Mouse (Mus musculus) adrenal gland, postnatal 10 days (tissue): Measurements from ENCODE around the gene Zdhhc20. TPM values are rescaled to one million over a fixed set of nuclear protein-coding genes. Genes with fewer than 3 reads are reported as not detected.
"Not testable (repeated sequence)": the region's sequence is repeated elsewhere in the genome, so short reads cannot be mapped to it uniquely, and the experiment has no call there.

Source experiments
- DNase-seq: peaks from one replicate; pipeline ENCODE4 v3.0.0; 2021; ENCODE audit warnings: mixed read lengths
- long read RNA-seq, 2 experiments: library from polyadenylated mRNA; stranded (forward); transcript quantifications; one replicate each; pipeline ENCODE4 v2.0.0; 2021
- total RNA-seq, 2 experiments: library from RNA; stranded (reverse); gene quantifications; 2 replicates each; pipeline ENCODE4 v1.2.3; 2021

The Zdhhc20 gene
- 10 to 100 TPM; 33.3 to 40.0 TPM for total RNA-seq
- long read RNA-seq, experiment 1, full-length matches to known transcripts = 28 of 55 reads
- long read RNA-seq, experiment 1, partial matches to known transcripts = 5 of 55 reads
- long read RNA-seq, experiment 1, other reads (novel, unspliced or antisense) = 22 of 55 reads
- long read RNA-seq, experiment 2, full-length matches to known transcripts = 15 of 38 reads
- long read RNA-seq, experiment 2, partial matches to known transcripts = 2 of 38 reads
- long read RNA-seq, experiment 2, other reads (novel, unspliced or antisense) = 21 of 38 reads

- peak; percentile 99 for DNase-seq
Observed at GRCm38 (mm10) chr14:57890011-57890842, at the start of gene Zdhhc20. Gene Zdhhc20 (minus strand): TSS chr14:57890276.

GRCm38 (mm10) chr14:57937297-57937696, 47.2 kb upstream of the Zdhhc20 start:
- no peak for DNase-seq

GRCm38 (mm10) chr14:57934666-57935065, 44.6 kb upstream of the Zdhhc20 start:
- DNase-seq = no peak

GRCm38 (mm10) chr14:57933608-57934007, 43.5 kb upstream of the Zdhhc20 start:
- DNase-seq = no peak

GRCm38 (mm10) chr14:57932881-57933443, 42.9 kb upstream of the Zdhhc20 start:
- no peak for DNase-seq

GRCm38 (mm10) chr14:57921428-57922131, 31.5 kb upstream of the Zdhhc20 start:
- no peak for DNase-seq

GRCm38 (mm10) chr14:57920568-57921310, 30.7 kb upstream of the Zdhhc20 start:
- no peak for DNase-seq

GRCm38 (mm10) chr14:57919148-57919875, 29.2 kb upstream of the Zdhhc20 start:
- DNase-seq = no peak

GRCm38 (mm10) chr14:57915341-57915740, 25.3 kb upstream of the Zdhhc20 start:
- DNase-seq = no peak

GRCm38 (mm10) chr14:57912211-57913007, 22.3 kb upstream of the Zdhhc20 start:
- not testable (repeated sequence) for DNase-seq

GRCm38 (mm10) chr14:57911787-57912186, 21.7 kb upstream of the Zdhhc20 start:
- DNase-seq = not testable (repeated sequence)

GRCm38 (mm10) chr14:57911316-57911715, 21.2 kb upstream of the Zdhhc20 start:
- no peak for DNase-seq

- DNase-seq = peak; percentile 89
Observed at GRCm38 (mm10) chr14:57910501-57911068, 20.5 kb upstream of the Zdhhc20 start.

- no peak for DNase-seq
Observed at GRCm38 (mm10) chr14:57909297-57909696, 19.2 kb upstream of the Zdhhc20 start.

GRCm38 (mm10) chr14:57908431-57908830, 18.4 kb upstream of the Zdhhc20 start:
- no peak for DNase-seq

- DNase-seq = no peak
Observed at GRCm38 (mm10) chr14:57901998-57902397, 11.9 kb upstream of the Zdhhc20 start.

- no peak for DNase-seq
Observed at GRCm38 (mm10) chr14:57896882-57897281, 6.8 kb upstream of the Zdhhc20 start.

GRCm38 (mm10) chr14:57896088-57896871, 6.2 kb upstream of the Zdhhc20 start:
- not testable (repeated sequence) for DNase-seq

GRCm38 (mm10) chr14:57894346-57894745, 4.3 kb upstream of the Zdhhc20 start:
- DNase-seq = peak; percentile 29
